Mouse (Mus musculus) myocyte (in vitro differentiated cells): ENCODE measurements around the gene Clec4a3.

Experiments
- CEBPB ChIP-seq: IDR thresholded peaks from 2 replicates; pipeline ENCODE4 v1.6.1; 2011; ENCODE audit warnings: mild to moderate bottlenecking, moderate library complexity; ENCODE audit not compliant: poor library complexity, insufficient read depth, severe bottlenecking
- E2F4 ChIP-seq: IDR thresholded peaks from one replicate; pipeline ENCODE4 v1.6.1; 2011; ENCODE audit warnings: mild to moderate bottlenecking, control low read depth, moderate library complexity; ENCODE audit not compliant: insufficient read depth
- MYOD1 ChIP-seq, 3 experiments: IDR thresholded peaks; one replicate each; pipeline ENCODE4 v1.6.1; 2011; ENCODE audit warnings: control low read depth in 2 of 3, low read depth in 2 of 3, mild to moderate bottlenecking in 2 of 3, moderate library complexity in 1 of 3; ENCODE audit not compliant: insufficient read length in 2 of 3, control insufficient read depth in 1 of 3
- POLR2A ChIP-seq: IDR thresholded peaks from one replicate; pipeline ENCODE4 v1.6.1; 2011; ENCODE audit warnings: low read depth, mild to moderate bottlenecking, control low read depth, moderate library complexity; ENCODE audit not compliant: insufficient read length
- POLR2AphosphoS2 ChIP-seq: IDR thresholded peaks from one replicate; pipeline ENCODE4 v1.6.1; 2011; ENCODE audit warnings: low read depth, control low read depth; ENCODE audit not compliant: insufficient read length
- SRF ChIP-seq: IDR thresholded peaks from one replicate; pipeline ENCODE4 v1.6.1; 2011; ENCODE audit warnings: low read depth; ENCODE audit not compliant: control insufficient read depth, insufficient read length
- TCF12 ChIP-seq: IDR thresholded peaks from one replicate; pipeline ENCODE4 v1.6.1; 2011; ENCODE audit warnings: mild to moderate bottlenecking, control low read depth; ENCODE audit not compliant: poor library complexity, insufficient read depth, severe bottlenecking
- USF1 ChIP-seq: IDR thresholded peaks from one replicate; pipeline ENCODE4 v1.6.1; 2011; ENCODE audit warnings: low read depth, mild to moderate bottlenecking, control low read depth, moderate library complexity

DNA sequence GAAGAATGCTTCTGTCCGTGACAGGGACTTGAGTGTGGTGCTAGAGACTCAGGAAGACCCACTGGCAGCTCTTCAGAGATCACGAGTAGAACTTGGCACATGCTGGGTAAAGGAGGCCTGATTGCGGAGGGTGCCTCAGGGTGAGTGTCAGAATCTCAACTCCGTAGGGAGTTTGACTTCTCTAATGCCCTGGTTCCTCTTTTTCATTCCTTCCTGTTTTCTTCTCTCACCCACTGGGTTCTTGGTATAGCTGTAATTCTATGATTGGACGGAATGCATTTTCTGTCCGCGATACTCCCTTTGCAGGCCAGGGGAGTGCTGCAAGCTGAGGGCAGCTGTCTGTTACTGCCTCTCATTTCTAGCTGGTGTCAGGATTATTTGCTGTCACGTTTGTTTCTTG, at the start of gene Clec4a3:
- no peak for TF ChIP-seq POLR2AphosphoS2
- TF ChIP-seq CEBPB: no peak
- TF ChIP-seq E2F4: no peak
- TF ChIP-seq MYOD1 (IDR thresholded peaks at IDR 0.05; ENCODE audit: control insufficient read depth in 1 of 3, insufficient read length in 2 of 3, low read depth in 2 of 3): no peak
- TF ChIP-seq POLR2A: no peak
- TF ChIP-seq USF1: no peak
- no peak for TF ChIP-seq SRF
- no peak for TF ChIP-seq TCF12
